Mouse (Mus musculus) CH12.LX (cell line): ENCODE data around the gene Maf.

ENCODE experiments used
- NELFE ChIP-seq: IDR thresholded peaks from 2 replicates; pipeline ENCODE4 v1.6.1; 2011; ENCODE audit warnings: low read depth, low read length, improper control_type of control experiment
- POLR2A ChIP-seq: IDR thresholded peaks from 2 replicates; pipeline ENCODE4 v1.6.1; 2011; ENCODE audit warnings: low read depth, mild to moderate bottlenecking, improper control_type of control experiment, low read length

DNA sequence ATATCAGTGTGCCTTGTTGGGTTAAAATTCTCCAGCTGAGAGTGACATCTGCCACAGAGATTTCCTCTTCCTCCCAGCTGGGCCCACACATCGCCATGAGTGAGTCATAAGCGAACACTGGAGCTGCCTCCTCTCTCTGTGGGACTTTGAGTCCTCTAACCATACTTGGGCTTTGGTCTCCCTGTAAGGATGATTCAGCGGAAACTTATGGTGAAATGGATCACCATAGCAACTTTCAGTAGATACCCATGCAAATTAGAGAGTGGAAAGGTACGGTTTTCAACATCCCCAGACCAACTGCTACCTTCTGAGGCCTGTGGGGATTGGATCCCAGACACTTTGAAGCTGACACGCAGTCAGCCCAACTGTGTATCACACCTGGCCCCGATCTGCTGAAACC lies 35.1 kb upstream of the Maf start:
- no peak for TF ChIP-seq NELFE
- no peak for TF ChIP-seq POLR2A
